Mouse (Mus musculus) forebrain, embryonic 10.5 days (tissue): Measurements from ENCODE around the gene Pepd. TPM values are rescaled to one million over a fixed set of nuclear protein-coding genes. Genes with fewer than 3 reads are reported as not detected.
"Not testable (repeated sequence)": the region's sequence is repeated elsewhere in the genome, so short reads cannot be mapped to it uniquely, and the experiment has no call there.

Experiments
- DNase-seq: peaks from one replicate; pipeline ENCODE4 v3.0.0-alpha.2; 2017; ENCODE audit warnings: low spot score; ENCODE audit errors: extremely low spot score
- H3K27ac ChIP-seq: fragments of 300-500 bp; sonication (generic); 2 replicates; pipeline ENCODE4 v1.5.1; 2016; ENCODE audit warnings: mild to moderate bottlenecking
- H3K27me3 ChIP-seq: fragments of 300-500 bp; sonication (generic); 2 replicates; pipeline ENCODE4 v1.6.1; 2016; ENCODE audit warnings: mild to moderate bottlenecking; ENCODE audit not compliant: poor library complexity, severe bottlenecking
- H3K36me3 ChIP-seq: fragments of 300-500 bp; sonication (generic); replicated peaks from 2 replicates; pipeline ENCODE4 v1.6.1; 2016; ENCODE audit warnings: mild to moderate bottlenecking, moderate library complexity
- H3K4me1 ChIP-seq: fragments of 300-500 bp; sonication (generic); 2 replicates; pipeline ENCODE4 v1.6.1; 2016
- H3K4me3 ChIP-seq: fragments of 300-500 bp; sonication (generic); 2 replicates; pipeline ENCODE4 v1.5.1; 2016; ENCODE audit warnings: mild to moderate bottlenecking, moderate library complexity
- H3K9me3 ChIP-seq: fragments of 300-500 bp; sonication (generic); 2 replicates; pipeline ENCODE4 v1.6.1; 2016; ENCODE audit warnings: mild to moderate bottlenecking, moderate library complexity
- WGBS: fragments of 180-500 bp; shearing (Covaris S2); methylation state at CpG from one replicate; pipeline ENCODE4 v1.1.7; 2016; 5-methylcytosine and 5-hydroxymethylcytosine counted together
- polyA plus RNA-seq: library from polyadenylated mRNA; unstranded; fragments of >200 nt; fragmentation: Nextera tagmentation; extraction: Ambion mirVana; gene quantifications from 2 replicates; pipeline ENCODE4 v1.2.1, GENCODE M21; 2016

Gene Pepd
- polyA plus RNA-seq, 1 experiment from 2014 or later, result 78.5 TPM

DNA sequence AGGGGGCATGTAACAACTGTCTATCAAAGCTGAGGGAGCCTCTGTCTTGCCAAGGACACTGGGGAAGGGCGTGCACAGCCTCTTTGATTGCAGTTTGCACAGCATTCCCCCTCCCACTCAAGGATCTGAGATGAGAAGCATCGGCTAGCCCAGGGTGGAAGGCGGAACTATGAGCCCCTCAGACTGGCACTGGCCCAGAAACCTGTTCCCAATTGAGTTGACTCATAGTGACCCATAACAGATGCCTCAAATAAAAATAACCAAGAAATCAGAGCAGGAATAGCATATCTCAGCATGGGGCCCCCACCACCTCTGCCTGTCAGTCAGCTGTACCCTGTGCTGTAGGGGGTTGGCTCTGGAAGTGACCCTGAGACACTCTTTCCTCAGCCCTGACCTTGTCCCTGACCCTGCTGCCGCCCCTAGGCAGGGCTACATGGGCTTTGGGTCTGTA lies 60.8 kb downstream of the Pepd start:
- peaks cover 24% of the 10 kb centered on the region for H3K4me1 ChIP-seq
- no peaks in the 10 kb centered on the region for H3K27me3 ChIP-seq
- H3K36me3 ChIP-seq, result peaks cover 29% of the 10 kb centered on the region
- WGBS, result 64% methylated on average over 4 of the region's 4 CpGs
- no peak overlapping the region for H3K4me3 ChIP-seq
- no peak for DNase-seq
- peaks cover 6% of the 10 kb centered on the region; the same call in 1 of the 2 replicates for H3K9me3 ChIP-seq
- no peak overlapping the region for H3K27ac ChIP-seq

DNA sequence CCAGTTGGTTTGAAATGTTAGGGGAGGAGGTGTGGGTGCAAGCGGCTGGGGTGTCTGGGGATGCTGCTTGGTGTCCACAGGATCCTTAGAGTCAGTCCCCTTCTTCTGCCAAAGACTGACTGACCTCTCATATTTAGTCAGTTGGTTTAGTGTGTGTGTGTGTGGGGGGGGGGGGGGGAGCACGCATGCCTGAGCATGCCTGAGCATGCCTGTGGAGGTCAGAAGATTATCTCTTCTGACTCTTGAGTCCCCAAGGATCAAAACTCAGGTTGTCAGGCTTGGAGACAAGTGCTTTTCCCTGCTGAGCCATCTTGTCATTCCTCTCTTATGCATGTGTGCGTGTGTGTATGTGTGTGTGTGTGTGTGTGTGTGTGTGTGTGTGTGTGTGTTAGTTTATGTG lies 61.7 kb downstream of the Pepd start:
- Histone ChIP-seq H3K4me1 (peaks cover 24% of the 10 kb centered on the region), H3K27me3 (no peaks in the 10 kb centered on the region), H3K4me3 (no peak overlapping the region), H3K9me3 (peaks cover 6% of the 10 kb centered on the region; the same call in 1 of the 2 replicates), H3K36me3 (peaks cover 29% of the 10 kb centered on the region), H3K27ac (no peak overlapping the region)
- no peak for DNase-seq
- 92% methylated on average over 3 of the region's 3 CpGs for WGBS

DNA sequence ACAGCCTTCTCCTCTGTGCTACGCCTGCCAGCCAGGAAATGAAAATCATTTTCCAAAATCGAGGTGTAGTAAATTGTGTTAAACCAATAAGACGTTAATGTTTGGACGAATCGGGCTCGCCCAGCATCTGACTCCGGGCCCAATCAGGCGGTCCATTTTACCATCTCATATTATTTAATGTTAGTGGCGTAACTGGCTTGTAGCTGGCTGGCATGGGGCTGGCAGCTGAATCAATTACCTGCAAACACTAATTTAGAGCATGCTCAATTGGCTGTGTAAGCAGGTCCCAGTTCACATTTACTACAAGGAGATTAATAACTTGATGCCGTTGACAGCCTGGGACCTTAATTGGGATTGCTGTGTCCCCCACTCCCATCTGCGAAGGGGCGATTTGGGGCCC lies 63.7 kb downstream of the Pepd start:
- Histone ChIP-seq H3K4me1 (peaks cover 24% of the 10 kb centered on the region), H3K4me3 (no peak overlapping the region), H3K27ac (no peak overlapping the region), H3K27me3 (no peaks in the 10 kb centered on the region), H3K9me3 (peaks cover under 1% of the 10 kb centered on the region; the same call in 1 of the 2 replicates), H3K36me3 (peaks cover 12% of the 10 kb centered on the region)
- WGBS, result 93% methylated on average over 12 of the region's 12 CpGs
- DNase-seq, result no peak

DNA sequence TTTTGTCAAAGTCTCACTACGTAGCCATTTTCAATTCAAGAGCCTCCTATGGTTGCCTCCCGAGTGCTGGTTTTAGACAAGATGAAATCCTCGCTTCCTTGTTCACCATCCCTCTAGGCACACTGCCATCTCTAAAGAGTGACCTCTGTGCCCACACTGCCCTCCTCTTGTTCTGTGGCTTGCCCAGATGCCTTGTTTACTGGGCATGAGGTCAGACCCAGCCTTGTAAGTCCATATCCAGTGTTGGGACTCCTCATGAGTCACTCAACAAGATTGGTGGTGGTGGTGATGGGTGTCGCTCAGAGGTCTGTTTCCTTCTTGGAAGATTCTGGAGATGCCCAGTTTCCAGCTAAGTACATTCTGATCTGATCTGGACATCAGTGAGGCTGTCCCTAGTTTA lies 65.2 kb downstream of the Pepd start:
- Histone ChIP-seq H3K36me3 (peaks cover 5% of the 10 kb centered on the region), H3K27me3 (no peaks in the 10 kb centered on the region), H3K9me3 (no peaks in the 10 kb centered on the region), H3K4me1 (peaks cover 24% of the 10 kb centered on the region), H3K4me3 (no peak overlapping the region), H3K27ac (peak overlapping the region; percentile 53; the same call in 1 of the 2 replicates)
- WGBS, result 90% methylated on average over 4 of the region's 4 CpGs
- DNase-seq, result no peak

DNA sequence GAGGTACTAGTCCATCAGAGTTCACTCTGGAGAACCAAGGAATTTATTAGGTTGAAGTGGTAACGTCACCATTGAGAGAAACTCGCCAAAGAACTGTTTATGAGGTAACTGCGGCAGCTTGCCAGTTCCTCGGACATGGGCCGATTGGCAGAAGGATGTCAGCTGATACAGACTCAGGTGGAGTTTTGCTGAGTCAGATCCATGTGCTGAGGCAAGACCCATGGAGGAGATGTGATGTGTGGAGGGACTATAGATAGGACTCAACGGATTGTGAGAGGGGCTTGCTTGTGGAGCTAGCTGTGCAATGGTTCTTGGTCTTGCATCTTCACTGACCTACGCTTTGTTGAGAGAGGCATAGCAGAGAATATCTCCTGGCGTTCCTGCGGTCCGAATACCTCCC lies 69.6 kb downstream of the Pepd start:
- Histone ChIP-seq H3K27me3 (no peaks in the 10 kb centered on the region), H3K9me3 (no peaks in the 10 kb centered on the region), H3K27ac (no peak overlapping the region), H3K4me1 (peaks cover 30% of the 10 kb centered on the region), H3K4me3 (no peak overlapping the region), H3K36me3 (peaks cover 5% of the 10 kb centered on the region)
- no peak for DNase-seq
- 92% methylated on average over 10 of the region's 10 CpGs for WGBS

DNA sequence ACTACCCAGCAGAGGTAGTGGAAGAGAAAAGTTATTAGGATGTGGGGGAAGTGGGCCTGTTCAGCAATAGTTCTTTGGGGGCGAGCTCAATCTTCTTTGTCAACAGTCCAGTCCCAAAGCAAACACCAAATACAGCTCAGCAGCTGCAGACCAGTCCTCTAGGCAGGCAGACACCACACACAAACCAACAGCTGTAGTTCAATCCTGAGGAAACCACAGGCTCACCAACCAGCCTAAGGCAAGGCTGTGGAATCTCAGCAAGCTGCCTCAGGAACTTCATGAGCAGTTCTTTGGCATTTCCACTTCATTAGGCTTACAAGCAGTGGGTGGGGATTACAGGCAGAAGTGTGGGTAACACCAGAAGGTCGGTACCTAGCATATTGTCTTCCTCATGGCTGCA lies 70.2 kb downstream of the Pepd start:
- 85% methylated on average over 2 of the region's 2 CpGs for WGBS
- not testable (repeated sequence) for H3K27me3 ChIP-seq, H3K4me3 ChIP-seq, DNase-seq, H3K9me3 ChIP-seq, H3K27ac ChIP-seq, H3K36me3 ChIP-seq
- peaks cover 30% of the 10 kb centered on the region for H3K4me1 ChIP-seq

DNA sequence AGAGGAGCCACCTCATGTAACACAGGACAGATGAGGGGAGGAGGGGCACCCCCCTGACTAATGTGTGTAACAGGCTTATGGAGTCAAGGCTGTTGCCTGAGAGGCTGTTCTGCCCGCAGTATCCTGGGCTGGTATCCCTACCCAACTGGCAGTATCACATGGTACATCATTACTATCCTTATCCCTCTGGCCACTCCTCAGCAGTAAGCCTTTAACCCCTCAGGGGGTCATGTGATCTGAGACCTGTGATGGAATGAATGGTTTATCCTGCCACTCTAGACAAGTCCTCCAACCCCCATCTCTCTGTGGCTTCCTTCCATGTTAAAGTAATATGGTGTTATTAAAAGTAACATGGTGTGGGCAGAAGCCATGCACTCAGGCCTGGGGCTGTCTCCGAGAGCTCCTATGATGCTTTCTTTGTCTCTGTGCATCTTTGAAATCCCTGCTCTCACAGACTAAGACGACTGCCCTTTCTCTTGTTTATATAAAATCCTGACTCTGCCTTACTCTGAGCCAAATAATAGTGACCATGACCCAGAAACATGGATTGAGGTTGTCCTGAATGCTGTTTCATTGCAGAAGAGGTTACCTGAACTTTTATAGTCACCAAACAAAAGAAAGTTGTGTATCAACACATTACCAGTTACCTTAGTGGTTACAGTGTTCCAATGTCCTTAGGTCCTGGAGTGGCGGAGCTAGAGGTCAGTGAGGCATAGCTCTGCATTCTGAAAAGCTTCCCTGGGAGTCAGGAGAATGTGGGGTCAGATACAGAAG lies 71.7 kb downstream of the Pepd start:
- H3K36me3 ChIP-seq, result peaks cover 5% of the 10 kb centered on the region
- H3K9me3 ChIP-seq, result no peaks in the 10 kb centered on the region
- DNase-seq, result no peak
- H3K4me1 ChIP-seq, result peaks cover 30% of the 10 kb centered on the region
- H3K27me3 ChIP-seq, result no peaks in the 10 kb centered on the region
- H3K4me3 ChIP-seq, result no peak overlapping the region
- 81% methylated on average over 4 of the region's 4 CpGs for WGBS
- H3K27ac ChIP-seq, result 0 out of 2 replicates have a peak overlapping the region, but pooled peaks have one; percentile 13

DNA sequence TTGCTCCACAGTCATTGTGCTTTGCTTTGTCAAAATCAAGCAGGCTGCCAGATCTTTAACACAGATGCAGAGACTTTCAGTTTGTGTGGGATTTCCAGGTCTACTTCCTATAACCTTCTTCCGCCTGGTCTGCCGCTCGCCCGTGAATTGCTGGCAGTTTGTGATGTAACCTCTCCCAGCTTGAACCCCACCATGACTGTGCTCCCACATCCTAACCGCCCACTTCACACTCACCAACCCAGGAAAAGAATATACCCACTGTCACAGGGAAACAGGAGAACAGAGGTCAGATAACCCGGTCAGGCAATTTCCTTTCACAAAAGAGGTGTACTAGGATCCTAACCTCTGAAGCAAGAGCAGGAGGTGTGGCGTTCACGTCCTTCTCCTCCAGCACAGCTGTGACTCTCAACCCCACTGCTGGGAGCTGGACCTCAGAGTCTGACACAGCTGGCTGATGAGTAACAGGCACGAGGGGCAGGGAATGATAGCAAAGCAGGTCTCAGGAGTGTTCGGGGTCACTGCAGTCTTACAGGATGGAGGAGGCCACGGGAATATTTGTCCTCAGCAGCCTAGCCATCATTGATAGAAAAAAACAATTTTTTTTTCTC lies 72.5 kb downstream of the Pepd start:
- H3K27me3 ChIP-seq, result no peaks in the 10 kb centered on the region
- H3K27ac ChIP-seq, result peak overlapping the region; percentile 13; the same call in 1 of the 2 replicates
- 76% methylated on average over 11 of the region's 11 CpGs for WGBS
- peaks cover 30% of the 10 kb centered on the region for H3K4me1 ChIP-seq
- DNase-seq, result no peak
- no peak overlapping the region for H3K4me3 ChIP-seq
- H3K36me3 ChIP-seq, result peaks cover 5% of the 10 kb centered on the region
- no peaks in the 10 kb centered on the region for H3K9me3 ChIP-seq

DNA sequence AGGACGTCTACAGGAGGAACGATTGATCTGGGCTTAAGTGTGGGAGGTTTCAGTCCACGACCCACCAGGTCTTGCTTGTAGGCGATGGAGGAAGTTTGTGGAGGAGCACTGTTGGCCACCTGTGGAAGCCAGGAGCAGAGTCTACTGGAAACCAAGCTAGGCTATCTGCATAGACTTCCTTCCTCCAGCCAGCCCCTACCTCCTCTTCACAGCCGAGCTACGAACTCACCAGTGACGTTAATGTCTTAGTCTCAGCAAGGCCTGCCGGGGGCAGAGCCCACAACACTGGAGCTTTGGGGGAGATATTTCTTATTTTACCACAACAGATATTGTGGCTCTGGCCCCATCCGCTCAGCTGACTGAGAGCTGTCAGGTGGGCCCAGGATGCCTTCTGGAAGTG lies 73.0 kb downstream of the Pepd start:
- 88% methylated on average over 9 of the region's 9 CpGs for WGBS
- no peak for DNase-seq
- no peaks in the 10 kb centered on the region for H3K9me3 ChIP-seq
- H3K4me3 ChIP-seq, result no peak overlapping the region
- peaks cover 30% of the 10 kb centered on the region for H3K4me1 ChIP-seq
- H3K36me3 ChIP-seq, result peaks cover 5% of the 10 kb centered on the region
- H3K27me3 ChIP-seq, result no peaks in the 10 kb centered on the region
- H3K27ac ChIP-seq, result 0 out of 2 replicates have a peak overlapping the region, but pooled peaks have one; percentile 51

DNA sequence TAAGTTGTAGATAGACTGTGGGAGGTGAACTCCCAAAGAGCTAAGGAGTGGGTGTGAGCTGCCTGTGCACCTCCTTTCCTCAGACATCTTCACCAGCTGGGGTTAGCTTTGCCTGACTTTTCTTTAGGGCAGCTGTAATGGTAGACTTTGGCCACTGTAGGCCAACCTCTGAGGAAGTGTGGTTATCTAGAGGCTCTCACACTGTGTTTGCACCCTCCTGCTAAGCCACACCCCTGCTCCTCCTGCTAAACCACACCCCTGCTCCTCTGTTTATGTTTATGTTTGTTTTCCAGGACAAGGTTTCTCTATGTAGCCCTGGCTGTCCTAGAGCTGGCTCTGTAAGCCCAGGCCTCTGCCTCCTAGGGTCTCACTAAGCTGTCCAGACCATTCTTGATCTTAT lies 73.5 kb downstream of the Pepd start:
- H3K36me3 ChIP-seq, result peaks cover 5% of the 10 kb centered on the region
- H3K27ac ChIP-seq, result peak overlapping the region; percentile 51; the same call in 1 of the 2 replicates
- no peaks in the 10 kb centered on the region for H3K27me3 ChIP-seq
- H3K4me1 ChIP-seq, result peaks cover 30% of the 10 kb centered on the region
- DNase-seq, result no peak
- H3K4me3 ChIP-seq, result no peak overlapping the region
- H3K9me3 ChIP-seq, result no peaks in the 10 kb centered on the region

DNA sequence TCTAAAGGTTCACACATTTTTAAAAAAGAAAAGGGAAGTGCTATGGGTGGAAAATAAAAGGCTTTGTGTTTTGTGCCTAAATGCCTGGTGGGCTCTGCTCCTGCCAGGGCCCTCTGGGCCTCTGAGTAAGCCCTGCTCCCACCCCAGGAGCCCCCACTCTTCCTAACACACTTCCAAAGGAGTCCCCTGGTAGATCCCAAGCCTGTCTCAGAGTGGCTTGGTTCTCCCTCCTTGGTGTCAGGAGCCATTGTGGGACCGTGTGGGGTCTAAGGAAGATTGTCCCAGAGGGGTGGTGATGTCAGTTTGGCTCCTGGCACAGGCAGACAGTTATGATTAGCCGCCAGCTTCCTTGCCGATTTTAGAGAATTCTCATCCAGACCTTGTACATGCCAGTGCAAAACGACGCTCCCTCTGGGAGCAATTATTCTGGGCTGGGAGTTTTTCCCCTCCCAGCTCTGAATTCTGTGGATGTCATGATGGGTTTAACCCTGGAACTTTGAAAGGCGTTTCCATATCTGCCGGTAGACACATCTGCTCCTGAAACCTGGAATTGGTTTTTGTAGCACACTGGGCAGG lies 74.5 kb downstream of the Pepd start:
- Histone ChIP-seq H3K9me3 (no peaks in the 10 kb centered on the region), H3K27me3 (no peaks in the 10 kb centered on the region), H3K4me3 (no peak overlapping the region), H3K4me1 (peaks cover 34% of the 10 kb centered on the region), H3K27ac (peak overlapping the region; percentile 53; the same call in 1 of the 2 replicates), H3K36me3 (peaks cover 5% of the 10 kb centered on the region)
- 71% methylated on average over 7 of the region's 7 CpGs for WGBS
- no peak for DNase-seq

DNA sequence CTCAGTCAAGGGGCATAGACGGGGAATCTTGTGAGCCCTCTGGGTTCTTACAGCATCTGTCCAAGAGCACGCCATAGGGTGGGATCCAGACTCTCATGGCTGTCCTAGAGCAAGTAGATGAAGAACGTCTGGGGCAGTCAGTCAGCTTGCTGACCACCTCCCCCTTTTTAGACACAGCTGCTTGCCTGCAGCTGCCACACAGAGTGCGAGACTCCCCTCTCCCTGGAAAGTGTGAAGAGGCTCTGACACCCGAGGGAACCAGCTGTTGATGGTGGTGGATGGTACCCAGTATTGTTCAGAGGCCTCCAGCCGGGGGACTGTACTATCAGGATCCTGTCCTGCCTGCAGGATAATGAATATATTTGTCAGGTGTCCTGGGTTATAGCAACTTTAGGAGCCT lies 75.1 kb downstream of the Pepd start:
- no peak overlapping the region for H3K4me3 ChIP-seq
- 73% methylated on average over 6 of the region's 6 CpGs for WGBS
- H3K36me3 ChIP-seq, result no peaks in the 10 kb centered on the region
- no peaks in the 10 kb centered on the region for H3K27me3 ChIP-seq
- H3K27ac ChIP-seq, result no peak overlapping the region; the same call in 1 of the 2 replicates
- DNase-seq, result no peak
- peaks cover 35% of the 10 kb centered on the region for H3K4me1 ChIP-seq
- no peaks in the 10 kb centered on the region for H3K9me3 ChIP-seq

DNA sequence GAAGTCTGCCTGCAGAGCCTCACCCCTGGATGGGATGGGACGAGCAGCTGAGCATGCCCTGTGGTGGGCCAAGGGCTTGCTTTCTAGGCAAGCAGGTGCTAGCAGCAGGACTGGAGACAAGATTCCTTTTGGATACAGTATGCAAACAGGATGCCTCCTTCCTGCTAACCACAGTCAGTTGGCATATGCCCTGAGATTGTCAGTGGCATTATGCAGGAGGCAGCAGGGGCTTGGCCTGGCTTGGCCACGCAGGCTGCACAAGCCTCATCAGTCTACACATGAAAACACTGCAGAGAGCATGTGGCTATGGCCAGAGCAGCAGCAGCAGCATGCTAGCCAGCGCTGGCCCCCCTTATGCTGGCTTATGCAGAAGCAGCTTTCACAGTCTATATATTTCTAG lies 76.3 kb downstream of the Pepd start:
- Histone ChIP-seq H3K27ac (no peak overlapping the region), H3K9me3 (no peaks in the 10 kb centered on the region), H3K4me1 (peaks cover 35% of the 10 kb centered on the region), H3K27me3 (no peaks in the 10 kb centered on the region), H3K36me3 (no peaks in the 10 kb centered on the region), H3K4me3 (no peak overlapping the region)
- no peak for DNase-seq
- WGBS, result 86% methylated on average over 3 of the region's 3 CpGs
